Mouse (Mus musculus) bone marrow macrophage, adult 2 months (primary cell): ENCODE results near the gene Olfr1462.

ENCODE experiments used
- CTCF ChIP-seq: IDR thresholded peaks from 2 replicates; pipeline ENCODE4 v1.5.1; 2012; ENCODE audit warnings: low read depth, mild to moderate bottlenecking, low read length, moderate library complexity
- POLR2A ChIP-seq: IDR thresholded peaks from 2 replicates; pipeline ENCODE4 v1.6.1; 2012; ENCODE audit warnings: mild to moderate bottlenecking, low read depth, low read length, borderline replicate concordance

DNA sequence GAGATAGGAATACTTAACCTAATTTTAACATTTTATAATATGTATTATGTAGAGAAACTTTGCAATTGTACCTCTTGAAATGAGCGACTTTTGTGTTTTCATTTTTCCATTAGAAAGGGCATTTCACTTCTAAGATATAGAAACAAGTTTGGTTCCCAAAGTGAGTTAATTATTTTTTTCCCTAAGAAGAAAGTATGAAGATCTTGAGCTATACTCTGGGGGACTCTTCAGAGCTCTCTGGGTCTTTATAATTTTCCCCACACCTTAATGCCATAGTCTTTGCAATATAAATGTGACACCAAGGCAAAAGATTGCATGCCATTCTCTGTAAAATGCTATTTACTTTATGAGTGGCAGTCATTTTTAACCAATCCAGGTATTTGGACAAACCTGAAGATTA lies at the start of gene Olfr1462:
- TF ChIP-seq CTCF (no peak), POLR2A (no peak)
